Mouse (Mus musculus): ENCODE results near the gene Apoc2.

- TF ChIP-seq POLR2A (IDR thresholded peaks at IDR 0.05; ENCODE audit: low read depth, low read length) (no peak), CTCF (IDR thresholded peaks at IDR 0.05; ENCODE audit: extremely low read depth, insufficient read depth, insufficient read length, insufficient replicate concordance) (no peak)
Measured at GRCm38 (mm10) chr7:19664455-19664954, 13.2 kb downstream of the Apoc2 start.

Data from spleen, adult 2 months (tissue).